Mouse (Mus musculus): Measurements from ENCODE around the gene Itgal.
"Not testable (repeated sequence)": the region's sequence is repeated elsewhere in the genome, so short reads cannot be mapped to it uniquely, and the experiment has no call there.

Itgal gene

GRCm38 (mm10) chr7:127296098-127296497 is at the start of gene Itgal:
Gene Itgal (plus strand): TSS chr7:127296260.
- DNase-seq (ENCODE audit: low spot score in 2 of 2), result peak; percentile 35 to 66

GRCm38 (mm10) chr7:127250511-127250910 is 45.5 kb upstream of the Itgal start:
- DNase-seq (ENCODE audit: low spot score in 2 of 2), result not testable (repeated sequence)

- DNase-seq (ENCODE audit: low spot score in 2 of 2), result peak in 1 of 2 experiments; percentile 63
These were observed 43.6 kb upstream of the Itgal start for GRCm38 (mm10) chr7:127252414-127252813.

GRCm38 (mm10) chr7:127253341-127253740 is 42.7 kb upstream of the Itgal start:
- DNase-seq (ENCODE audit: low spot score in 2 of 2), result no peak

GRCm38 (mm10) chr7:127253821-127254769 is 42.0 kb upstream of the Itgal start:
- peak; percentile 86 to 96 for DNase-seq (ENCODE audit: low spot score in 2 of 2)

GRCm38 (mm10) chr7:127255008-127255407 is 41.1 kb upstream of the Itgal start:
- no peak for DNase-seq (ENCODE audit: low spot score in 2 of 2)

GRCm38 (mm10) chr7:127255965-127256364 is 40.1 kb upstream of the Itgal start:
- DNase-seq (ENCODE audit: low spot score in 2 of 2), result no peak

GRCm38 (mm10) chr7:127256518-127256917 is 39.5 kb upstream of the Itgal start:
- DNase-seq (ENCODE audit: low spot score in 2 of 2), result no peak

- no peak for DNase-seq (ENCODE audit: low spot score in 2 of 2)
These were observed 36.7 kb upstream of the Itgal start for GRCm38 (mm10) chr7:127259186-127259905.

GRCm38 (mm10) chr7:127260309-127261111 is 35.5 kb upstream of the Itgal start, which contains the start of gene Dctpp1:
Gene Dctpp1 (minus strand): TSS chr7:127260709.
- DNase-seq (ENCODE audit: low spot score in 2 of 2), result peak; percentile 91 to 97

GRCm38 (mm10) chr7:127262218-127262961 is 33.7 kb upstream of the Itgal start:
- DNase-seq (ENCODE audit: low spot score in 2 of 2), result no peak

- no peak for DNase-seq (ENCODE audit: low spot score in 2 of 2)
These were observed 32.5 kb upstream of the Itgal start for GRCm38 (mm10) chr7:127263526-127263925.

GRCm38 (mm10) chr7:127270256-127270655 is 25.8 kb upstream of the Itgal start:
- DNase-seq (ENCODE audit: low spot score in 2 of 2), result no peak

- no peak for DNase-seq (ENCODE audit: low spot score in 2 of 2)
These were observed 25.4 kb upstream of the Itgal start for GRCm38 (mm10) chr7:127270666-127271065.

GRCm38 (mm10) chr7:127271093-127271492 is 25.0 kb upstream of the Itgal start:
- DNase-seq (ENCODE audit: low spot score in 2 of 2), result no peak

- DNase-seq (ENCODE audit: low spot score in 2 of 2), result no peak
These were observed 23.5 kb upstream of the Itgal start for GRCm38 (mm10) chr7:127272566-127272965.

- DNase-seq (ENCODE audit: low spot score in 2 of 2), result no peak
These were observed 22.7 kb upstream of the Itgal start for GRCm38 (mm10) chr7:127273118-127273923.

- peak; percentile 95 to 97 for DNase-seq (ENCODE audit: low spot score in 2 of 2)
These were observed 21.9 kb upstream of the Itgal start, which contains the start of gene Sephs2 for GRCm38 (mm10) chr7:127273925-127274789. Gene Sephs2 (minus strand): TSS chr7:127274055.

GRCm38 (mm10) chr7:127276519-127276961 is 19.5 kb upstream of the Itgal start:
- DNase-seq (ENCODE audit: low spot score in 2 of 2), result no peak
